Mouse (Mus musculus): ENCODE measurements at regions not wholly inside any gene's neighbourhood (a gene's known extent, or its start where the extent isn't known, plus 50 kb on each side); places are given as distances from the start of the nearest gene placed in this dataset.

- 69% methylated on average over 5 of the region's 5 CpGs for WGBS
- no peak overlapping the region for H3K4me3 ChIP-seq (ENCODE audit: low read depth, low read length)
- H3K9ac ChIP-seq (replicated peaks; ENCODE audit: low read depth, low read length) = no peak overlapping the region
- H3K36me3 ChIP-seq (ENCODE audit: control insufficient read depth, insufficient read depth, low read length) = no peaks in the 10 kb centered on the region
- no peak overlapping the region for H3K27ac ChIP-seq (ENCODE audit: low read depth, low read length)
- H3K4me2 ChIP-seq (ENCODE audit: low read depth, low read length) = no peak overlapping the region
- H3K9me3 ChIP-seq (ENCODE audit: control insufficient read depth, low read length) = no peaks in the 10 kb centered on the region
- no peaks in the 10 kb centered on the region for H3K4me1 ChIP-seq (ENCODE audit: control insufficient read depth, insufficient read depth, low read length)
- no peaks in the 10 kb centered on the region for H3K27me3 ChIP-seq (ENCODE audit: control insufficient read depth, insufficient read depth, low read length)
- ATAC-seq (ENCODE audit: low read depth) = no peak
Observed at GRCm38 (mm10) chr1:121116626-121117025, 215.8 kb downstream of the Insig2 start.

GRCm38 (mm10) chr1:121123436-121123835, 209.0 kb downstream of the Insig2 start:
- no peak for ATAC-seq (ENCODE audit: low read depth)
- H3K27me3 ChIP-seq (ENCODE audit: control insufficient read depth, insufficient read depth, low read length) = no peaks in the 10 kb centered on the region
- H3K9ac ChIP-seq (replicated peaks; ENCODE audit: low read depth, low read length) = no peak overlapping the region
- no peaks in the 10 kb centered on the region for H3K36me3 ChIP-seq (ENCODE audit: control insufficient read depth, insufficient read depth, low read length)
- no peaks in the 10 kb centered on the region for H3K9me3 ChIP-seq (ENCODE audit: control insufficient read depth, low read length)
- H3K4me3 ChIP-seq (ENCODE audit: low read depth, low read length) = no peak overlapping the region
- H3K27ac ChIP-seq (ENCODE audit: low read depth, low read length) = no peak overlapping the region
- no peak overlapping the region for H3K4me2 ChIP-seq (ENCODE audit: low read depth, low read length)
- 0 out of 2 replicates have a peak, but pooled peaks cover 6% of the 10 kb centered on the region for H3K4me1 ChIP-seq (ENCODE audit: control insufficient read depth, insufficient read depth, low read length)

GRCm38 (mm10) chr1:121136284-121136683, 196.1 kb downstream of the Insig2 start:
- ATAC-seq (ENCODE audit: low read depth) = no peak
- no peaks in the 10 kb centered on the region for H3K36me3 ChIP-seq (ENCODE audit: control insufficient read depth, insufficient read depth, low read length)
- H3K9ac ChIP-seq (replicated peaks; ENCODE audit: low read depth, low read length) = no peak overlapping the region
- no peak overlapping the region for H3K4me3 ChIP-seq (ENCODE audit: low read depth, low read length)
- H3K27me3 ChIP-seq (ENCODE audit: control insufficient read depth, insufficient read depth, low read length) = no peaks in the 10 kb centered on the region
- no peak overlapping the region for H3K4me2 ChIP-seq (ENCODE audit: low read depth, low read length)
- H3K4me1 ChIP-seq (ENCODE audit: control insufficient read depth, insufficient read depth, low read length) = no peaks in the 10 kb centered on the region
- no peaks in the 10 kb centered on the region for H3K9me3 ChIP-seq (ENCODE audit: control insufficient read depth, low read length)
- 68% methylated on average over 4 of the region's 4 CpGs for WGBS
- no peak overlapping the region for H3K27ac ChIP-seq (ENCODE audit: low read depth, low read length)

- no peak overlapping the region for H3K4me2 ChIP-seq (ENCODE audit: low read depth, low read length)
- H3K27ac ChIP-seq (ENCODE audit: low read depth, low read length) = no peak overlapping the region
- H3K36me3 ChIP-seq (ENCODE audit: control insufficient read depth, insufficient read depth, low read length) = no peaks in the 10 kb centered on the region
- no peaks in the 10 kb centered on the region for H3K9me3 ChIP-seq (ENCODE audit: control insufficient read depth, low read length)
- 92% methylated on average over 4 of the region's 4 CpGs for WGBS
- H3K27me3 ChIP-seq (ENCODE audit: control insufficient read depth, insufficient read depth, low read length) = no peaks in the 10 kb centered on the region
- no peak for ATAC-seq (ENCODE audit: low read depth)
- H3K4me3 ChIP-seq (ENCODE audit: low read depth, low read length) = no peak overlapping the region
- H3K9ac ChIP-seq (replicated peaks; ENCODE audit: low read depth, low read length) = no peak overlapping the region
- H3K4me1 ChIP-seq (ENCODE audit: control insufficient read depth, insufficient read depth, low read length) = no peaks in the 10 kb centered on the region
Observed at GRCm38 (mm10) chr1:121136846-121137245, 195.5 kb downstream of the Insig2 start.

- Histone ChIP-seq H3K27ac (ENCODE audit: low read depth, low read length) (no peak overlapping the region), H3K27me3 (ENCODE audit: control insufficient read depth, insufficient read depth, low read length) (no peaks in the 10 kb centered on the region), H3K36me3 (ENCODE audit: control insufficient read depth, insufficient read depth, low read length) (no peaks in the 10 kb centered on the region), H3K9me3 (ENCODE audit: control insufficient read depth, low read length) (no peaks in the 10 kb centered on the region), H3K9ac (replicated peaks; ENCODE audit: low read depth, low read length) (no peak overlapping the region), H3K4me3 (ENCODE audit: low read depth, low read length) (no peak overlapping the region), H3K4me1 (ENCODE audit: control insufficient read depth, insufficient read depth, low read length) (no peaks in the 10 kb centered on the region), H3K4me2 (ENCODE audit: low read depth, low read length) (no peak overlapping the region)
- ATAC-seq (ENCODE audit: low read depth) = no peak
- 90% methylated on average over 1 of the region's 1 CpGs for WGBS
Observed at GRCm38 (mm10) chr1:121144981-121145380, 187.4 kb downstream of the Insig2 start.

- 93% methylated on average over 5 of the region's 5 CpGs for WGBS
- no peak overlapping the region for H3K4me2 ChIP-seq (ENCODE audit: low read depth, low read length)
- no peak overlapping the region for H3K27ac ChIP-seq (ENCODE audit: low read depth, low read length)
- no peaks in the 10 kb centered on the region for H3K27me3 ChIP-seq (ENCODE audit: control insufficient read depth, insufficient read depth, low read length)
- H3K36me3 ChIP-seq (ENCODE audit: control insufficient read depth, insufficient read depth, low read length) = no peaks in the 10 kb centered on the region
- no peak overlapping the region for H3K4me3 ChIP-seq (ENCODE audit: low read depth, low read length)
- no peaks in the 10 kb centered on the region for H3K9me3 ChIP-seq (ENCODE audit: control insufficient read depth, low read length)
- no peak for ATAC-seq (ENCODE audit: low read depth)
- H3K9ac ChIP-seq (replicated peaks; ENCODE audit: low read depth, low read length) = no peak overlapping the region
- no peaks in the 10 kb centered on the region for H3K4me1 ChIP-seq (ENCODE audit: control insufficient read depth, insufficient read depth, low read length)
Observed at GRCm38 (mm10) chr1:121153476-121153875, 178.9 kb downstream of the Insig2 start.

- 34% methylated on average over 8 of the region's 8 CpGs for WGBS
- no peak overlapping the region for H3K27ac ChIP-seq (ENCODE audit: low read depth, low read length)
- no peak for ATAC-seq (ENCODE audit: low read depth)
- H3K36me3 ChIP-seq (ENCODE audit: control insufficient read depth, insufficient read depth, low read length) = no peaks in the 10 kb centered on the region
- no peak overlapping the region for H3K9ac ChIP-seq (replicated peaks; ENCODE audit: low read depth, low read length)
- no peaks in the 10 kb centered on the region for H3K4me1 ChIP-seq (ENCODE audit: control insufficient read depth, insufficient read depth, low read length)
- no peaks in the 10 kb centered on the region for H3K9me3 ChIP-seq (ENCODE audit: control insufficient read depth, low read length)
- no peak overlapping the region for H3K4me3 ChIP-seq (ENCODE audit: low read depth, low read length)
- no peak overlapping the region for H3K4me2 ChIP-seq (ENCODE audit: low read depth, low read length)
- H3K27me3 ChIP-seq (ENCODE audit: control insufficient read depth, insufficient read depth, low read length) = no peaks in the 10 kb centered on the region
Observed at GRCm38 (mm10) chr1:121154616-121155015, 177.8 kb downstream of the Insig2 start.

- WGBS = 62% methylated on average over 3 of the region's 3 CpGs
Observed at GRCm38 (mm10) chr1:121168651-121169050, 163.7 kb downstream of the Insig2 start.

GRCm38 (mm10) chr1:121176541-121176940, 155.8 kb downstream of the Insig2 start:
- Histone ChIP-seq H3K4me1 (ENCODE audit: control insufficient read depth, insufficient read depth, low read length) (no peaks in the 10 kb centered on the region), H3K9me3 (ENCODE audit: control insufficient read depth, low read length) (no peaks in the 10 kb centered on the region), H3K27ac (ENCODE audit: low read depth, low read length) (no peak overlapping the region), H3K4me3 (ENCODE audit: low read depth, low read length) (no peak overlapping the region), H3K36me3 (ENCODE audit: control insufficient read depth, insufficient read depth, low read length) (no peaks in the 10 kb centered on the region), H3K9ac (replicated peaks; ENCODE audit: low read depth, low read length) (no peak overlapping the region), H3K27me3 (ENCODE audit: control insufficient read depth, insufficient read depth, low read length) (peaks cover 19% of the 10 kb centered on the region), H3K4me2 (ENCODE audit: low read depth, low read length) (no peak overlapping the region)
- ATAC-seq (ENCODE audit: low read depth) = no peak
- 2% methylated on average over 3 of the region's 3 CpGs for WGBS

More at GRCm38 (mm10) chr1:121168651-121169050, 163.7 kb downstream of the Insig2 start:
- Histone ChIP-seq H3K9me3 (ENCODE audit: control insufficient read depth, low read length) (no peaks in the 10 kb centered on the region), H3K4me2 (ENCODE audit: low read depth, low read length) (no peak overlapping the region), H3K36me3 (ENCODE audit: control insufficient read depth, insufficient read depth, low read length) (no peaks in the 10 kb centered on the region), H3K27me3 (ENCODE audit: control insufficient read depth, insufficient read depth, low read length) (no peaks in the 10 kb centered on the region), H3K4me3 (ENCODE audit: low read depth, low read length) (no peak overlapping the region), H3K27ac (ENCODE audit: low read depth, low read length) (no peak overlapping the region), H3K9ac (replicated peaks; ENCODE audit: low read depth, low read length) (no peak overlapping the region), H3K4me1 (ENCODE audit: control insufficient read depth, insufficient read depth, low read length) (no peaks in the 10 kb centered on the region)
- no peak for ATAC-seq (ENCODE audit: low read depth)

All from neural tube, embryonic 14.5 days (tissue).